Mouse (Mus musculus): Measurements from ENCODE around the gene Neurl1a.

DNA sequence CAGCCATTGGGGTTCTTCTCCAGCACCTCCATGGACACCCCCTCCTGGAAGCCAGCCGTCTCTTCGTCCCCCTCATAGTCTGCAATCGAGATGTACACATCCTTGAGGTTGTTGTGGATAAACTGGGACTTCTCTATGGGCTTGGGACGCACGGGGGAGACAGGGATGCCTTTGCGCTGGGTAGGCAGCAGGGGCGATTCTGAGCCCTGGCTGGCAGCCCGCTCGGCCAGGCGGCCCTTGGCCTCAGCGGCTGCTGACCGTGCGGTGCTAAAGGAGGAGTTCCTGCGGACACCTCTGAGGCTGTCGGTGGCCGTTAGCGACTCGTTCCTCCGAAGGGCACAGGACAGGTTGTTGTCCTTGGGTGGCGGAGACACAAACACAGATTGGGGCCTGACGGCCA lies 88.4 kb downstream of the Neurl1a start:
- TF ChIP-seq POLR2A (IDR thresholded peaks at IDR 0.05; ENCODE audit: control insufficient read depth, extremely low read depth, insufficient read depth, low read length, poor library complexity) (no peak), CTCF (IDR thresholded peaks at IDR 0.05; ENCODE audit: borderline replicate concordance, control insufficient read depth, extremely low read depth, insufficient read depth, low read length, poor library complexity) (no peak)
